Mouse (Mus musculus): ENCODE data around the gene Tiprl. TPM values are rescaled to one million over a fixed set of nuclear protein-coding genes. Genes with fewer than 3 reads are reported as not detected.

The Tiprl gene
- polyA plus RNA-seq, 1 experiment from 2014 or later = 100 TPM

GRCm38 (mm10) chr1:165185116-165185515 lies 51.7 kb downstream of the Tiprl start:
- ATAC-seq (replicated peaks; ENCODE audit: low FRiP score, low read depth) (no peak), DNase-seq (ENCODE audit: low spot score) (no peak)
- H3K27ac ChIP-seq = no peak overlapping the region
- TF ChIP-seq CTCF (IDR thresholded peaks at IDR 0.05; ENCODE audit: low read depth) = no peak
- H3K9ac ChIP-seq (ENCODE audit: low read depth, low read length) = no peak overlapping the region
- H3K9me3 ChIP-seq (replicated peaks; ENCODE audit: low read length) = no peaks in the 10 kb centered on the region
- H3K4me3 ChIP-seq (replicated peaks; ENCODE audit: low read depth, low read length) = no peak overlapping the region
- H3K4me2 ChIP-seq (ENCODE audit: low read length) = no peak overlapping the region
- H3K36me3 ChIP-seq (ENCODE audit: insufficient read depth, low read length) = peaks cover 20% of the 10 kb centered on the region; the same call in 1 of the 2 replicates
- no peaks in the 10 kb centered on the region for H3K27me3 ChIP-seq (ENCODE audit: insufficient read depth, low read length)
- WGBS = 71% methylated on average over 7 of the region's 7 CpGs
- H3K4me1 ChIP-seq (replicated peaks; ENCODE audit: insufficient read depth, low read length) = no peaks in the 10 kb centered on the region

GRCm38 (mm10) chr1:165184178-165184577 lies 52.6 kb downstream of the Tiprl start:
- H3K27me3 ChIP-seq (ENCODE audit: insufficient read depth, low read length) = no peaks in the 10 kb centered on the region
- ATAC-seq (replicated peaks; ENCODE audit: low FRiP score, low read depth) (no peak), DNase-seq (ENCODE audit: low spot score) (no peak)
- H3K4me1 ChIP-seq (replicated peaks; ENCODE audit: insufficient read depth, low read length) = no peaks in the 10 kb centered on the region
- H3K36me3 ChIP-seq (ENCODE audit: insufficient read depth, low read length) = peaks cover 20% of the 10 kb centered on the region; the same call in 1 of the 2 replicates
- H3K4me2 ChIP-seq (ENCODE audit: low read length) = no peak overlapping the region
- H3K9ac ChIP-seq (ENCODE audit: low read depth, low read length) = no peak overlapping the region
- H3K9me3 ChIP-seq (replicated peaks; ENCODE audit: low read length) = no peaks in the 10 kb centered on the region
- TF ChIP-seq CTCF (IDR thresholded peaks at IDR 0.05; ENCODE audit: low read depth) = no peak
- H3K4me3 ChIP-seq (replicated peaks; ENCODE audit: low read depth, low read length) = no peak overlapping the region
- no peak overlapping the region for H3K27ac ChIP-seq
- 83% methylated on average over 3 of the region's 3 CpGs for WGBS

GRCm38 (mm10) chr1:165183400-165183799 lies 53.4 kb downstream of the Tiprl start:
- WGBS = 77% methylated on average over 6 of the region's 6 CpGs
- Histone ChIP-seq H3K36me3 (ENCODE audit: insufficient read depth, low read length) (peaks cover 27% of the 10 kb centered on the region; the same call in 1 of the 2 replicates), H3K27ac (no peak overlapping the region), H3K27me3 (ENCODE audit: insufficient read depth, low read length) (no peaks in the 10 kb centered on the region), H3K4me1 (replicated peaks; ENCODE audit: insufficient read depth, low read length) (no peaks in the 10 kb centered on the region), H3K4me3 (replicated peaks; ENCODE audit: low read depth, low read length) (no peak overlapping the region), H3K9me3 (replicated peaks; ENCODE audit: low read length) (no peaks in the 10 kb centered on the region), H3K9ac (ENCODE audit: low read depth, low read length) (no peak overlapping the region), H3K4me2 (ENCODE audit: low read length) (no peak overlapping the region)
- ATAC-seq (replicated peaks; ENCODE audit: low FRiP score, low read depth) (no peak), DNase-seq (ENCODE audit: low spot score) (no peak)
- TF ChIP-seq CTCF (IDR thresholded peaks at IDR 0.05; ENCODE audit: low read depth) = no peak

GRCm38 (mm10) chr1:165179321-165179720 lies 57.5 kb downstream of the Tiprl start:
- Histone ChIP-seq H3K9me3 (replicated peaks; ENCODE audit: low read length) (no peaks in the 10 kb centered on the region), H3K36me3 (ENCODE audit: insufficient read depth, low read length) (peaks cover 20% of the 10 kb centered on the region; the same call in 1 of the 2 replicates), H3K27ac (no peak overlapping the region), H3K4me2 (ENCODE audit: low read length) (no peak overlapping the region), H3K9ac (ENCODE audit: low read depth, low read length) (no peak overlapping the region), H3K4me3 (replicated peaks; ENCODE audit: low read depth, low read length) (no peak overlapping the region), H3K4me1 (replicated peaks; ENCODE audit: insufficient read depth, low read length) (no peaks in the 10 kb centered on the region), H3K27me3 (ENCODE audit: insufficient read depth, low read length) (no peaks in the 10 kb centered on the region)
- no peak for DNase-seq (ENCODE audit: low spot score)
- WGBS = 79% methylated on average over 5 of the region's 5 CpGs
- no peak for TF ChIP-seq CTCF (IDR thresholded peaks at IDR 0.05; ENCODE audit: low read depth)
- no peak for ATAC-seq (replicated peaks; ENCODE audit: low FRiP score, low read depth)

- Histone ChIP-seq H3K4me3 (replicated peaks; ENCODE audit: low read depth, low read length) (no peak overlapping the region), H3K9me3 (replicated peaks; ENCODE audit: low read length) (no peaks in the 10 kb centered on the region), H3K4me1 (replicated peaks; ENCODE audit: insufficient read depth, low read length) (no peaks in the 10 kb centered on the region), H3K36me3 (ENCODE audit: insufficient read depth, low read length) (peaks cover 12% of the 10 kb centered on the region; the same call in 1 of the 2 replicates), H3K9ac (ENCODE audit: low read depth, low read length) (no peak overlapping the region), H3K27me3 (ENCODE audit: insufficient read depth, low read length) (no peaks in the 10 kb centered on the region), H3K4me2 (ENCODE audit: low read length) (no peak overlapping the region), H3K27ac (no peak overlapping the region)
- ATAC-seq (replicated peaks; ENCODE audit: low FRiP score, low read depth) (no peak), DNase-seq (ENCODE audit: low spot score) (no peak)
- 76% methylated on average over 6 of the region's 6 CpGs for WGBS
- TF ChIP-seq CTCF (IDR thresholded peaks at IDR 0.05; ENCODE audit: low read depth) = no peak
These were observed 58.7 kb downstream of the Tiprl start for GRCm38 (mm10) chr1:165178075-165178474.

GRCm38 (mm10) chr1:165174059-165174616 lies 62.7 kb downstream of the Tiprl start:
- Histone ChIP-seq H3K4me3 (replicated peaks; ENCODE audit: low read depth, low read length) (no peak overlapping the region), H3K27me3 (ENCODE audit: insufficient read depth, low read length) (no peaks in the 10 kb centered on the region), H3K4me2 (ENCODE audit: low read length) (no peak overlapping the region), H3K4me1 (replicated peaks; ENCODE audit: insufficient read depth, low read length) (no peaks in the 10 kb centered on the region), H3K9me3 (replicated peaks; ENCODE audit: low read length) (no peaks in the 10 kb centered on the region), H3K9ac (ENCODE audit: low read depth, low read length) (no peak overlapping the region), H3K27ac (no peak overlapping the region), H3K36me3 (ENCODE audit: insufficient read depth, low read length) (0 out of 2 replicates have a peak, but pooled peaks cover 7% of the 10 kb centered on the region)
- WGBS = 65% methylated on average over 6 of the region's 9 CpGs
- ATAC-seq (replicated peaks; ENCODE audit: low FRiP score, low read depth) (no peak), DNase-seq (ENCODE audit: low spot score) (no peak)
- TF ChIP-seq CTCF (IDR thresholded peaks at IDR 0.05; ENCODE audit: low read depth) = no peak

GRCm38 (mm10) chr1:165171277-165171676 lies 65.5 kb downstream of the Tiprl start:
- ATAC-seq (replicated peaks; ENCODE audit: low FRiP score, low read depth) = no peak
- no peak for DNase-seq (ENCODE audit: low spot score)
- WGBS = 75% methylated on average over 7 of the region's 8 CpGs

More at GRCm38 (mm10) chr1:165171277-165171676, 65.5 kb downstream of the Tiprl start:
- no peaks in the 10 kb centered on the region for H3K27me3 ChIP-seq (ENCODE audit: insufficient read depth, low read length)
- no peaks in the 10 kb centered on the region for H3K4me1 ChIP-seq (replicated peaks; ENCODE audit: insufficient read depth, low read length)
- H3K9ac ChIP-seq (ENCODE audit: low read depth, low read length) = no peak overlapping the region
- H3K27ac ChIP-seq = no peak overlapping the region
- H3K9me3 ChIP-seq (replicated peaks; ENCODE audit: low read length) = no peaks in the 10 kb centered on the region
- no peak overlapping the region for H3K4me3 ChIP-seq (replicated peaks; ENCODE audit: low read depth, low read length)
- no peak overlapping the region for H3K4me2 ChIP-seq (ENCODE audit: low read length)
- H3K36me3 ChIP-seq (ENCODE audit: insufficient read depth, low read length) = no peaks in the 10 kb centered on the region
- TF ChIP-seq CTCF (IDR thresholded peaks at IDR 0.05; ENCODE audit: low read depth) = no peak

Data from kidney, postnatal 0 days (tissue).